22 mouse cellular contexts compared by ENCODE assay signal in genomic region chr2:106745364-106745763, GRCm38 (mm10). TPM values are rescaled to one million over a fixed set of nuclear protein-coding genes. Genes with fewer than 3 reads are reported as not detected.
"Had no signal": no experiment of that assay in that cellular context is flagged by ENCODE, and none has a peak within 500 bp of the region (broad histone marks: within the 10 kb centered on the region; RNA-seq: fewer than 3 reads in every experiment).

No protein-coding gene starts in this region.

- H3K27me3 ChIP-seq: intestine, embryonic 15.5 days; limb, embryonic 13.5 days; midbrain, embryonic 13.5 days had no signal

- H3K27ac ChIP-seq: intestine, embryonic 15.5 days; limb, embryonic 10.5 days; limb, embryonic 13.5 days; liver, embryonic 14.5 days; macrophage; midbrain, embryonic 10.5 days; midbrain, embryonic 13.5 days; stomach, postnatal 0 days had no signal

- H3K4me1 ChIP-seq: intestine, embryonic 15.5 days had no signal

- H3K4me3 ChIP-seq: intestine, embryonic 15.5 days; layer of hippocampus, adult 2 months; limb, embryonic 10.5 days; limb, embryonic 13.5 days; midbrain, embryonic 10.5 days; midbrain, embryonic 13.5 days; myocyte had no signal

- ATAC-seq: intestine, embryonic 15.5 days; liver, postnatal 0 days; lung, postnatal 0 days had no signal

- DNase-seq: kidney, postnatal 14 days; layer of hippocampus, adult 9-11 months; liver; liver, postnatal 0 days; lung, embryonic 14.5 days; right cerebral cortex, adult 18-20 months; right cerebral cortex, postnatal 14 days; right cerebral cortex, postnatal 4 days; thymus, adult 2 months; thymus, postnatal 14 days; thymus, postnatal 4 days had no signal

- H3K9ac ChIP-seq: intestine, embryonic 15.5 days; limb, embryonic 13.5 days; liver, embryonic 14.5 days; liver, postnatal 0 days; lung, embryonic 14.5 days; midbrain, embryonic 13.5 days had no signal

- H3K4me2 ChIP-seq: intestine, embryonic 15.5 days; limb, embryonic 13.5 days; lung, embryonic 14.5 days; midbrain, embryonic 13.5 days had no signal

- H3K36me3 ChIP-seq: intestine, embryonic 15.5 days; midbrain, embryonic 10.5 days had no signal

- H3K9me3 ChIP-seq: intestine, embryonic 15.5 days; limb, embryonic 10.5 days; limb, embryonic 13.5 days; midbrain, embryonic 10.5 days; midbrain, embryonic 13.5 days had no signal

RNA-seq across cellular contexts. Expression of gene Mpped2, which starts 52.3 kb away (rescaled TPM):
- polyA plus RNA-seq: macrophage, myocyte had no signal
